In the genomic region with DNA sequence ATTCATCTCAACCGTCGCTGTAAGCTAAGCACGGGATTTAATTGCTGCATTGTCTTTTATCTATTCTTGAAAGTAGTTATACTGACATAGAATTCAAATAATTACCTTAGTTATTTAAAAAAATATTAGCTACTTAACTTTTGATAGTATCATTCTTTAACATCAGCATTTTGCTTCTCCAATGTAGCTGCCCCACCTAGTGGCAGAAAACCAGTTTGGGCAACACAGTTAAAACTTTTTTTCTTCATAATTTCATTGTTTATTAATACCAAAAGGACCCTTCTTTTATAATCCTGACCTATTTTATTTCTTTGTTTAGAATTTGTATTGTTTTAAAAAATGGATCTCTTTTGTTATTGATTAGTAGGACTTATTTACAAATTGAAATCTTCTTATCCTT, we compare ENCODE assay signal across 12 mouse cellular contexts. TPM values are rescaled to one million over a fixed set of nuclear protein-coding genes. Genes with fewer than 3 reads are reported as not detected.
DNase-seq lines count a peak whose midpoint lies in the region; ATAC-seq and TF ChIP-seq lines count a peak whose summit lies in the region.
"Had no signal": no experiment of that assay in that cellular context is flagged by ENCODE, and none has a peak within 500 bp of the region (broad histone marks: within the 10 kb centered on the region; RNA-seq: fewer than 3 reads in every experiment).

No protein-coding gene starts in this region.

- no peak overlapping the region for H3K27ac ChIP-seq in forebrain, postnatal 0 days (ENCODE audit: low read depth, low read length)
- no peak overlapping the region for H3K27ac ChIP-seq in forebrain, embryonic 11.5 days (ENCODE audit: low read depth, low read length)
- H3K27ac ChIP-seq in left cerebral cortex, adult 2 months: no peak overlapping the region
- H3K27ac ChIP-seq: hindbrain, embryonic 10.5 days; midbrain, embryonic 15.5 days had no signal

- whole genome bisulfite sequencing in forebrain, postnatal 0 days: 85% methylated on average over 3 of the region's 3 CpGs
- 94% methylated on average over 3 of the region's 3 CpGs for WGBS in forebrain, embryonic 11.5 days

- peak; percentile 42; the same call in 1 of the 2 replicates for ATAC-seq in forebrain, postnatal 0 days
- ATAC-seq in forebrain, embryonic 11.5 days (replicated peaks; ENCODE audit: low FRiP score): no peak
- peak; percentile 32 for ATAC-seq in CD4-positive, CD25-positive, alpha-beta regulatory T cell, adult 4 months
- no peak for ATAC-seq in granulocyte monocyte progenitor cell, adult 5-6 weeks (replicated peaks; ENCODE audit: poor library complexity, severe bottlenecking)
- ATAC-seq: midbrain, embryonic 15.5 days had no signal

- no peaks in the 10 kb centered on the region for H3K4me1 ChIP-seq in forebrain, postnatal 0 days (ENCODE audit: insufficient read depth)
- no peaks in the 10 kb centered on the region for H3K4me1 ChIP-seq in forebrain, embryonic 11.5 days (replicated peaks; ENCODE audit: control insufficient read depth, insufficient read depth, low read length)
- H3K4me1 ChIP-seq: hindbrain, embryonic 10.5 days; midbrain, embryonic 15.5 days had no signal

- DNase-seq in forebrain, postnatal 0 days: peak; percentile 35
- no peak for DNase-seq in forebrain, embryonic 11.5 days (ENCODE audit: low spot score)
- no peak for DNase-seq in left cerebral cortex, adult 2 months (ENCODE audit: extremely low spot score in 1 of 2, low spot score in 2 of 2)
- DNase-seq in left cerebral cortex, postnatal 10 days (ENCODE audit: extremely low spot score in 1 of 2, low spot score in 2 of 2): no peak
- peak; percentile 49 for DNase-seq in lung, postnatal 10 days
- DNase-seq in urinary bladder, postnatal 4 days (ENCODE audit: low spot score in 2 of 2): no peak

- intact Hi-C loops in left cerebral cortex, adult 2 months (cut with DNase I): no loop called here
- intact Hi-C loops in left cerebral cortex, postnatal 10 days (cut with DNase I): loop anchor here (5.0 kb wide), 1 partner anchor 256 kb away; no protein-coding TSS in a partner anchor

- TF ChIP-seq CTCF in forebrain, postnatal 0 days (IDR thresholded peaks at IDR 0.05; ENCODE audit: low read depth): peak; percentile 61
- peak; percentile 82 for TF ChIP-seq CTCF in left cerebral cortex, adult 2 months (IDR thresholded peaks at IDR 0.05)

- H3K4me2 ChIP-seq in forebrain, postnatal 0 days (ENCODE audit: low read depth): no peak overlapping the region
- H3K4me2 ChIP-seq in forebrain, embryonic 11.5 days (ENCODE audit: low read depth, low read length, severe bottlenecking): no peak overlapping the region
- H3K4me2 ChIP-seq: midbrain, embryonic 15.5 days had no signal

- H3K9ac ChIP-seq in forebrain, postnatal 0 days: no peak overlapping the region
- no peak overlapping the region for H3K9ac ChIP-seq in forebrain, embryonic 11.5 days (ENCODE audit: low read length)
- H3K9ac ChIP-seq: midbrain, embryonic 15.5 days had no signal

- H3K4me3 ChIP-seq in forebrain, postnatal 0 days (ENCODE audit: low read depth, low read length): no peak overlapping the region
- no peak overlapping the region for H3K4me3 ChIP-seq in forebrain, embryonic 11.5 days (ENCODE audit: low read depth, low read length)
- no peak overlapping the region for H3K4me3 ChIP-seq in left cerebral cortex, adult 2 months
- H3K4me3 ChIP-seq: hindbrain, embryonic 10.5 days; midbrain, embryonic 15.5 days had no signal

- H3K27me3 ChIP-seq in forebrain, postnatal 0 days (ENCODE audit: insufficient read depth, low read length): no peaks in the 10 kb centered on the region
- no peaks in the 10 kb centered on the region for H3K27me3 ChIP-seq in forebrain, embryonic 11.5 days (ENCODE audit: control insufficient read depth, insufficient read depth, low read length)
- H3K27me3 ChIP-seq: midbrain, embryonic 15.5 days had no signal

- H3K9me3 ChIP-seq in forebrain, postnatal 0 days (ENCODE audit: low read length): no peaks in the 10 kb centered on the region
- no peaks in the 10 kb centered on the region for H3K9me3 ChIP-seq in forebrain, embryonic 11.5 days (ENCODE audit: control insufficient read depth, low read length)
- H3K9me3 ChIP-seq: G1E; hindbrain, embryonic 10.5 days; midbrain, embryonic 15.5 days had no signal

- peaks cover 10% of the 10 kb centered on the region; the same call in 1 of the 2 replicates for H3K36me3 ChIP-seq in forebrain, postnatal 0 days (ENCODE audit: insufficient read depth)
- H3K36me3 ChIP-seq in forebrain, embryonic 11.5 days (ENCODE audit: control insufficient read depth, insufficient read depth, low read length): no peaks in the 10 kb centered on the region; the same call in 1 of the 2 replicates

RNA-seq across cellular contexts. Expression of gene Rmnd5a, which starts 17.3 kb away (rescaled TPM):
- 45.6 and 55.6 TPM in 2 replicates for total RNA-seq in forebrain, postnatal 0 days (2014; rRNA removed)
- 5.3 and 6.4 TPM in 2 replicates for polyA plus RNA-seq in forebrain, postnatal 0 days (2015; fragmentation: Nextera tagmentation; extraction: Ambion mirVana)
- polyA plus RNA-seq in forebrain, embryonic 11.5 days (2014; fragmentation: Nextera tagmentation; extraction: Ambion mirVana): 8.8 and 10.9 TPM in 2 replicates
- total RNA-seq in left cerebral cortex, adult 2 months (2021): 100 to 1,000 TPM; 101 to 103 TPM
- 10 to 100 TPM; 74.8 to 76.3 TPM for total RNA-seq in left cerebral cortex, postnatal 10 days (2021)
- 10 to 100 TPM; 11.6 to 18.4 TPM for polyA plus RNA-seq in CD4-positive, CD25-positive, alpha-beta regulatory T cell, adult 4 months (2017; shearing (Covaris generic))
- total RNA-seq in granulocyte monocyte progenitor cell, adult 5-6 weeks (2014; fragmentation: Nextera tagmentation): 29.0 and 39.8 TPM in 2 replicates
- total RNA-seq in granulocyte monocyte progenitor cell, adult 5-6 weeks (2017): 54.4 TPM in 2 replicates

RNA-seq across cellular contexts. Expression of gene Cd8a, which starts 49.9 kb away (rescaled TPM):
- total RNA-seq in forebrain, postnatal 0 days (2014; rRNA removed): not detected in 2 replicates
- polyA plus RNA-seq in forebrain, postnatal 0 days (2015; fragmentation: Nextera tagmentation; extraction: Ambion mirVana): not detected in 2 replicates
- polyA plus RNA-seq in forebrain, embryonic 11.5 days (2014; fragmentation: Nextera tagmentation; extraction: Ambion mirVana): not detected in 2 replicates
- total RNA-seq in left cerebral cortex, adult 2 months (2021): not detected
- total RNA-seq in left cerebral cortex, postnatal 10 days (2021): under 1 TPM in 1 of 2 experiments, not detected in 1; 0.15 TPM
- 1 to 10 TPM; 1.6 to 2.4 TPM for polyA plus RNA-seq in CD4-positive, CD25-positive, alpha-beta regulatory T cell, adult 4 months (2017; shearing (Covaris generic))
- not detected in 2 replicates for total RNA-seq in granulocyte monocyte progenitor cell, adult 5-6 weeks (2014; fragmentation: Nextera tagmentation)
- total RNA-seq in granulocyte monocyte progenitor cell, adult 5-6 weeks (2017): not detected in 2 replicates
- polyA plus RNA-seq: G1E; hindbrain, embryonic 10.5 days; limb, embryonic 11.5 days; midbrain, embryonic 15.5 days had no signal

Comparison
In these comparisons a context has a peak if more than half of its experiments do, and no peak if none do; other contexts are left out.
1. ATAC-seq: peak in forebrain, postnatal 0 days (single experiment) and CD4-positive, CD25-positive, alpha-beta regulatory T cell, adult 4 months (single experiment); none in forebrain, embryonic 11.5 days (single experiment) and granulocyte monocyte progenitor cell, adult 5-6 weeks (single experiment).
2. DNase-seq: peak in forebrain, postnatal 0 days (single experiment) and lung, postnatal 10 days (single experiment); none in forebrain, embryonic 11.5 days (single experiment), left cerebral cortex, adult 2 months (0 of 2), left cerebral cortex, postnatal 10 days (0 of 2) and urinary bladder, postnatal 4 days (0 of 2).